Mouse (Mus musculus): Measurements from ENCODE around the gene Rnf220. TPM values are rescaled to one million over a fixed set of nuclear protein-coding genes. Genes with fewer than 3 reads are reported as not detected.
A peak's percentile ranks its signal among the peaks of the same experiment; 100 is the strongest.
"Not testable (repeated sequence)": the region's sequence is repeated elsewhere in the genome, so short reads cannot be mapped to it uniquely, and the experiment has no call there.

Rnf220 gene
- total RNA-seq, 1 experiment from 2014 or later, result 90.9 TPM

- no peak for ATAC-seq (replicated peaks in 1 of 2; ENCODE audit: insufficient read depth in 1 of 2, low FRiP score in 2 of 2, low TSS enrichment in 1 of 2, low read depth in 1 of 2, poor library complexity in 2 of 2, severe bottlenecking in 2 of 2)
Observed at GRCm38 (mm10) chr4:117279253-117279642, 217.6 kb downstream of the Rnf220 start.

GRCm38 (mm10) chr4:117278381-117279252, 218.2 kb downstream of the Rnf220 start:
- ATAC-seq (replicated peaks in 1 of 2; ENCODE audit: insufficient read depth in 1 of 2, low FRiP score in 2 of 2, low TSS enrichment in 1 of 2, low read depth in 1 of 2, poor library complexity in 2 of 2, severe bottlenecking in 2 of 2), result no peak

GRCm38 (mm10) chr4:117277687-117278086, 219.2 kb downstream of the Rnf220 start:
- no peak for ATAC-seq (replicated peaks in 1 of 2; ENCODE audit: insufficient read depth in 1 of 2, low FRiP score in 2 of 2, low TSS enrichment in 1 of 2, low read depth in 1 of 2, poor library complexity in 2 of 2, severe bottlenecking in 2 of 2)

GRCm38 (mm10) chr4:117277021-117277420, 219.8 kb downstream of the Rnf220 start:
- no peak for ATAC-seq (replicated peaks in 1 of 2; ENCODE audit: insufficient read depth in 1 of 2, low FRiP score in 2 of 2, low TSS enrichment in 1 of 2, low read depth in 1 of 2, poor library complexity in 2 of 2, severe bottlenecking in 2 of 2)

DNA sequence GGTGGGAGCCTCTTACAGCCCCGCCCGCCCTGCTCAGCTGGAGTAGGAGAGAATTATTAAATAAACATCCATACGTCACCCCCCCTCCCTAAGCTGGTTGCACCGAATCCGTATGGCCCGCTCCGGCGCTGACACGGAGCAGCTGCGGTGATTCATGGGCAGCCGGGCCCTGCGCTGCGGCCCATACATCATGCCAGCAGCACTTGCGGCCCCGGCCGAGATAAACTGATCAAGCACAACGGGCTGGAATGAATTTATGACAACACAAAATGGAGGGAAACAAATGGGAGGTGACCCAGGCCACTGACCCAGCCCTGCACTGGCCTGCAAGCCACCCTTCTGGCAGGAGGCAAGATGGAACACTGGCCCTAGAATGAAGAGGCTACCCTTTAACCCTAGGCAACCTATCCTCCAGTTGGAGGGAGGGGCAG, 220.6 kb downstream of the Rnf220 start:
- ATAC-seq (replicated peaks in 1 of 2; ENCODE audit: insufficient read depth in 1 of 2, low FRiP score in 2 of 2, low TSS enrichment in 1 of 2, low read depth in 1 of 2, poor library complexity in 2 of 2, severe bottlenecking in 2 of 2), result no peak

GRCm38 (mm10) chr4:117274720-117275119, 222.1 kb downstream of the Rnf220 start:
- ATAC-seq (replicated peaks in 1 of 2; ENCODE audit: insufficient read depth in 1 of 2, low FRiP score in 2 of 2, low TSS enrichment in 1 of 2, low read depth in 1 of 2, poor library complexity in 2 of 2, severe bottlenecking in 2 of 2), result no peak

DNA sequence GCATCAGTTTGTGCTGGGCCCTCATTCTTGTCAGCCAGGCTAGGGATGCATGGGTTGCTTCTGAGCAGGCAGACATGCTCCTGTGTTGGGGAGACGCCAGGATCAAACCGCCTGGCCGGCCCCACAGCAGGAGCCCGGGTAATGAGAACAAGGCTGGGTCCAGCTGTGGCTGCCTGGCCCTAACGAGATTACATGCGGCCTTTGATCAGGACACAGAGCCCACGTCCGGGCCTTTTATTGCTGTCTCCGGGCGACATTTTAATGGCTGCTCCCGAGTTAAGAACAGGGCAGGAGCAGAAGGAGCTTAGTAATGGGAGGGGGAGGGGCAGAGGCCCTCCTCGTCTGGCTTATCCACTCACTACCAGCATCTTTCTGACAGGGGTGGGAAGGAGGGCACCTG, 224.4 kb downstream of the Rnf220 start:
- no peak for ATAC-seq (replicated peaks in 1 of 2; ENCODE audit: insufficient read depth in 1 of 2, low FRiP score in 2 of 2, low TSS enrichment in 1 of 2, low read depth in 1 of 2, poor library complexity in 2 of 2, severe bottlenecking in 2 of 2)

DNA sequence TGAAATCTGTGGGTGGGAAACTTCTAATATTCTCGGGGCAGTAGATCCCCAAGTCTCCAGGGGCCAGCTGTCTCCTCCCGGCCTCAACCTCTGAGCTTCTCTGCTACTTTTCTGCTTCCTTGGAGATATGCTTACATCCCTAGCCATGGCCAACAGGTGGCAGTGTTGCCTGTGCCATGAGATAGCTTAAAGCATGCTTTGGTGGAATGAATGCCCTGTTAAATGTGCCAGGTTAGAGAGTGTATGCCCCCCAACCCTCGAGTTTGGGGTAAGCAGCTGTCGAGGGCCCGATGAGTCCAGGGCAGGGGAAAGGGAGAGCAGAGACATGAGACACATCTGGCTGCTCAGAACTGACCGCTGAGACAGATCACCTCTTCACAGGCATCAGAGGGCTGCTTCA, 226.6 kb downstream of the Rnf220 start:
- peak; percentile 43 to 68; a peak in 3 of 4 replicates for ATAC-seq (replicated peaks in 1 of 2; ENCODE audit: insufficient read depth in 1 of 2, low FRiP score in 2 of 2, low TSS enrichment in 1 of 2, low read depth in 1 of 2, poor library complexity in 2 of 2, severe bottlenecking in 2 of 2)

- ATAC-seq (replicated peaks in 1 of 2; ENCODE audit: insufficient read depth in 1 of 2, low FRiP score in 2 of 2, low TSS enrichment in 1 of 2, low read depth in 1 of 2, poor library complexity in 2 of 2, severe bottlenecking in 2 of 2), result no peak
Observed at GRCm38 (mm10) chr4:117267831-117268437, 228.9 kb downstream of the Rnf220 start.

DNA sequence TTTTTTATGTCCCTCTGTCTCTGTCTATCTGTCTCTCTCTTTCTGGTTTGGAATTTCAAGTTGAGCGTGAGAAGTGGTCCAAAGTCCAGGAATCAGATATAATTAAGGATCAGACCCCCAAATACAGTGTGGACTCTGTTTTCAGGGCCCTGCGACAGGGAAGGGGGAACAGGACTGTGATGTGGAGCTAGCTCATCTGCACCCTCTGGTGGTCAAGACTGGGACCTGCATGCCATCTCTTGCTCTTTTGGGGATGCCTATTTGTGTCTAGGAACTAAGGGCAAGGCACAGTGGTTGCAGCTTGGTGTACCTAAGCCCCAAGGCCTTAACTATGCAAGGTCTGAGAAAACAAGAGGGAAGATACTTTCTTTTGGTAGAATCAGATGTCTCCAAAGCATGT, 229.6 kb downstream of the Rnf220 start:
- peak; percentile 54 to 67; a peak in 3 of 4 replicates for ATAC-seq (replicated peaks in 1 of 2; ENCODE audit: insufficient read depth in 1 of 2, low FRiP score in 2 of 2, low TSS enrichment in 1 of 2, low read depth in 1 of 2, poor library complexity in 2 of 2, severe bottlenecking in 2 of 2)

- no peak for ATAC-seq (replicated peaks in 1 of 2; ENCODE audit: insufficient read depth in 1 of 2, low FRiP score in 2 of 2, low TSS enrichment in 1 of 2, low read depth in 1 of 2, poor library complexity in 2 of 2, severe bottlenecking in 2 of 2)
Observed at GRCm38 (mm10) chr4:117262987-117263386, 233.9 kb downstream of the Rnf220 start.

DNA sequence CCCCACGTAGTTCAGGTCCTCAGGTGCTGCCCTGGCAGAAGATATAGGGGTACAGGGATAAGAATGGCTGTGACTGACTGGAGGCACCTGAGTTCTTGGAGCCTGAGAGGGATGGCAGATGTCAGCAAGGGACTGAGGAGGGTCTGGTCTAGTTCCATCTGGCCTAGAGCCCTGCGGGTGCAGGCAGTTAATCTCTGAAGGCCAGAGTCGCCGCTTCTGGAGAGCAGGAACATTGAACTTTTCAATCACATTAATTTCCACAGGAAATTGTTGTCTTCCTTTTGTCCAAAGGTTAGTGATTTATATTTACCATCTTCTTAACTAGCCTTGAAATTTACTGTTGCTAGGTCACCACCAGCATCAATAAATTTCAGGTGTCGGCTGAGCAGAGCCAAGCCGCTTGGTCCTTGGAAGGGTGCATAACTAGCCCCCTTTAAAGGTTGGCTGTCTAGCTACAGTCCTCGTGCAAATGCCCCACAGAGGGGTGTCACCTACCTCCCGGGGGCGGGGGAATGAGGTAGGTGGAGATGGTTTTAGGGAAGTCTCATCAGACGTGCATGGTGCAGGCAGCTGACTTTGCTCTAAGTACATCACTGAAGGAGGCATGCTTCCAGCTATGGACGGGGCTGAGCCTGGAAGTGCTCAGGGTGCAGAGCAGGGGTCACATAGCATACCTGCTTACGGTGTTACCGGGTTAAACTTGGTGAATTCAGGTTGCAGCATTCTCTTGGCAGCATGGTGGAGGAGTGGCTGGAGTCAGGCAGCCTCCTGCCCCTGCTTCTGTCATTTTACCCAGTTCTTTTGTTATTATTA, 234.5 kb downstream of the Rnf220 start:
- no peak for ATAC-seq (replicated peaks in 1 of 2; ENCODE audit: insufficient read depth in 1 of 2, low FRiP score in 2 of 2, low TSS enrichment in 1 of 2, low read depth in 1 of 2, poor library complexity in 2 of 2, severe bottlenecking in 2 of 2)

- ATAC-seq (replicated peaks in 1 of 2; ENCODE audit: insufficient read depth in 1 of 2, low FRiP score in 2 of 2, low TSS enrichment in 1 of 2, low read depth in 1 of 2, poor library complexity in 2 of 2, severe bottlenecking in 2 of 2), result no peak
Observed at GRCm38 (mm10) chr4:117261222-117261621, 235.6 kb downstream of the Rnf220 start.

- ATAC-seq (replicated peaks in 1 of 2; ENCODE audit: insufficient read depth in 1 of 2, low FRiP score in 2 of 2, low TSS enrichment in 1 of 2, low read depth in 1 of 2, poor library complexity in 2 of 2, severe bottlenecking in 2 of 2), result not testable (repeated sequence)
Observed at GRCm38 (mm10) chr4:117259909-117260308, 236.9 kb downstream of the Rnf220 start.

DNA sequence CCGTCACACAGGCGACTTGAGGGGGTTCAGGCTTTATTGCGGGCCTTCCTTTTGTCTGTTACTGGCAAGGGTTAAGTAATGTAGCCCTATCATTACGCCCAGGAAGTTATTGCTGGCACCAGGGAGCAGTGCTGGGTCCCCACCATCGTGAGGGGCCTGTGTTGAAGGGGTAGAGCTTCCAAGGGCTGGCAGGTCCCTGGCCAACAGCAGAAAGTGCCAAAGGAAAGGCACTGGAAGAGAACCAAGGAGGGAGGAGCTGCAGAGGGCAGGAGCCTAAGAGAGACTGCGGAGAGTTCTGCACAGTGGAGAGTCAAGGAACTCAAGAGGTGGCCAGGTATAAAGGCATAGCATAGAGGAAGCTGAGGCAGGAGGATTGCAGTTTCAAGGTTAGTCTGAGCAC, 242.2 kb downstream of the Rnf220 start:
- ATAC-seq (replicated peaks in 1 of 2; ENCODE audit: insufficient read depth in 1 of 2, low FRiP score in 2 of 2, low TSS enrichment in 1 of 2, low read depth in 1 of 2, poor library complexity in 2 of 2, severe bottlenecking in 2 of 2), result no peak

DNA sequence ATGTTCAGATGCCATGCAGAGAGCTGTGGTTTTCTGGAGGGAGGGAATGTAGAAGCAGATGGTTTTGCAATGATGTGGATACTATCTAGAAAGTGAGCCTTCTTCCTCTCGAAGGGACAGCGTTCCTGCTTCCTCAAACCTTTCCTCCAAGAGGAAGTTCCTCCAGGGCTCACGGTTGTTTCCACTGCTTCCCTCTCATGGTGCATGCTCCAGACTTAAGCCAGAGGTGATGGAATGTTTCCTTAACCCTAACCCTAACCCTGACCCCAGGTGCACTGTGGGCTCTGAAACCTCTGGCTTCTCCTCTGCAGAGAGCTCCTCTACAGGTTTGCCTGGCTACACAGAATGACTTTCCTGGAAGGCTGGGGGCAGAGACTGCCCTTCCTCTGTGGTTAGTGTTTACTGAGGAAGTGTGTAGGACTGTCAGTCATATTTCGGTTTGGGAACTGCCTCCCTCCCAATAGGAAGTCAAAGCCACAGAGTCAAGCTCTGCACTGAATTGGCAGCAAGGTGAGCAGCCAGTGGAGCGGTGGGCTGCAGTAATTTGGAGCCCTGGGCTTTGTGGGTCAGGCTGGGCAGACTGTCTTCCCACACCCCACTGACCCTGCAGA, 242.7 kb downstream of the Rnf220 start:
- ATAC-seq (replicated peaks in 1 of 2; ENCODE audit: insufficient read depth in 1 of 2, low FRiP score in 2 of 2, low TSS enrichment in 1 of 2, low read depth in 1 of 2, poor library complexity in 2 of 2, severe bottlenecking in 2 of 2), result peak; percentile 65 to 73

DNA sequence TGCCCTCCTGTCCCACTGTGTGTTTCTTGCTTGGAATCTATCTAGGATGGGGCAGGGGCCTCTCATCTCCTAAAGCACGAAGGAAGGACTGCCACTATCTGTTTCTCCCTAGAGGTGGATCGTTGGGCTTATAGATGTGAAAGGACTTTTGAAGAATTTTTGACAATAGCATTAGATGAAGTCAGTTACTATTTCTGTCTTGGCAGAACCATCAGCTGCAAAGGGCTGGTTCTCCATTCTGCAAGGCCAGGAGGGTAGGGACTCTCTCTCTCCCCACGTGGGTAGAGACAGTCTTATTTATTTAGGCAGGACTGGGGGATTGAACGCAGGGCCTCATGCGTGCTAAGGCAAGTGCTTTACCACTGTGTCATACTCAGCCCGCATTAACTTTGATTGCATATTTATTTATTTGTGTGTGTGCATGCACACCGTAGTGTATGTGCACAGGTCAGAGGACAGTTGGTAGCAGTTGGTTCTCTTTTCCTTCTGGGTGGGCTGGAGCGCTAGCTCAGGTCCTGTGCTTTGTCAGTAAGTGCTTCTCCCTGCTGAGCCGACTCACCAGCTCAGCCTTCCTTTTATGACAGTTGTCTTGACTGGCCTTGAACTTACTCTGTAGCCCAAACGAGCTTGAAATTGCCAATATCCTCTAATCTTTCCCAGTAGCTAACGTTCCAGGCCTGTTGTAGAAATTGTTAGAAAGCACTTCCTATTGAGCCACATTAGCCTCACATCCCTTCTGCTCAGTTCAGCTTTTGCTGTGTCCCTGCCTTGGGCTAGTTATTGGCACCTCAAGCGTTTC, 243.4 kb downstream of the Rnf220 start:
- ATAC-seq (replicated peaks in 1 of 2; ENCODE audit: insufficient read depth in 1 of 2, low FRiP score in 2 of 2, low TSS enrichment in 1 of 2, low read depth in 1 of 2, poor library complexity in 2 of 2, severe bottlenecking in 2 of 2), result 0 out of 4 replicates have a peak, but pooled peaks of 1 of the 2 experiments have one; percentile 7

Data from hematopoietic stem cell, adult 5-6 weeks (primary cell).